Mouse (Mus musculus) urinary bladder, postnatal 14 days (tissue): Measurements from ENCODE around the gene Fstl4.
"Not testable (repeated sequence)": the region's sequence is repeated elsewhere in the genome, so short reads cannot be mapped to it uniquely, and the experiment has no call there.

Source experiments
- DNase-seq: peaks from one replicate; pipeline ENCODE4 v3.0.0; 2021; ENCODE audit warnings: low spot score

The Fstl4 gene

GRCm38 (mm10) chr11:53138212-53138611 is 373.8 kb downstream of the Fstl4 start:
- DNase-seq: no peak

GRCm38 (mm10) chr11:53139666-53140065 is 375.2 kb downstream of the Fstl4 start:
- DNase-seq: no peak

- DNase-seq: peak; percentile 8
Measured at GRCm38 (mm10) chr11:53140196-53140595, 375.8 kb downstream of the Fstl4 start.

GRCm38 (mm10) chr11:53140722-53141400 is 376.4 kb downstream of the Fstl4 start:
- no peak for DNase-seq

GRCm38 (mm10) chr11:53143522-53143921 is 379.1 kb downstream of the Fstl4 start:
- DNase-seq: peak; percentile 23

GRCm38 (mm10) chr11:53144506-53144905 is 380.1 kb downstream of the Fstl4 start:
- DNase-seq: no peak

- DNase-seq: peak; percentile 34
Measured at GRCm38 (mm10) chr11:53146290-53146689, 381.9 kb downstream of the Fstl4 start.

- DNase-seq: no peak
Measured at GRCm38 (mm10) chr11:53156463-53156862, 392.0 kb downstream of the Fstl4 start.

GRCm38 (mm10) chr11:53157621-53158259 is 393.3 kb downstream of the Fstl4 start:
- peak; percentile 9 for DNase-seq

GRCm38 (mm10) chr11:53162385-53162784 is 398.0 kb downstream of the Fstl4 start:
- DNase-seq: no peak

GRCm38 (mm10) chr11:53166478-53166877 is 402.0 kb downstream of the Fstl4 start:
- DNase-seq: no peak

GRCm38 (mm10) chr11:53182177-53182852 is 417.9 kb downstream of the Fstl4 start:
- no peak for DNase-seq

- DNase-seq: peak; percentile 46
Measured at GRCm38 (mm10) chr11:53182858-53183257, 418.4 kb downstream of the Fstl4 start.

- no peak for DNase-seq
Measured at GRCm38 (mm10) chr11:53184046-53184445, 419.6 kb downstream of the Fstl4 start.

GRCm38 (mm10) chr11:53184698-53185097 is 420.3 kb downstream of the Fstl4 start:
- DNase-seq: no peak

- DNase-seq: no peak
Measured at GRCm38 (mm10) chr11:53187427-53188140, 423.1 kb downstream of the Fstl4 start.

GRCm38 (mm10) chr11:53196551-53196950 is 432.1 kb downstream of the Fstl4 start:
- DNase-seq: not testable (repeated sequence)

- no peak for DNase-seq
Measured at GRCm38 (mm10) chr11:53197111-53197510, 432.7 kb downstream of the Fstl4 start.

GRCm38 (mm10) chr11:53202459-53203250 is 438.2 kb downstream of the Fstl4 start:
- DNase-seq: no peak

GRCm38 (mm10) chr11:53210876-53211275 is 446.4 kb downstream of the Fstl4 start:
- DNase-seq: no peak

- no peak for DNase-seq
Measured at GRCm38 (mm10) chr11:53229011-53229410, 464.6 kb downstream of the Fstl4 start.

GRCm38 (mm10) chr11:53231836-53232235 is 467.4 kb downstream of the Fstl4 start:
- DNase-seq: no peak
